Mouse (Mus musculus) right cerebral cortex, postnatal 4 days (tissue): Measurements from ENCODE around the gene Dnhd1.
A peak's percentile ranks its signal among the peaks of the same experiment; 100 is the strongest.
"Not testable (repeated sequence)": the region's sequence is repeated elsewhere in the genome, so short reads cannot be mapped to it uniquely, and the experiment has no call there.

Experiments
- DNase-seq: peaks from one replicate; pipeline ENCODE4 v3.0.0-alpha.2; 2022

The Dnhd1 gene

GRCm38 (mm10) chr7:105741978-105742377, 91.4 kb downstream of the Dnhd1 start:
- DNase-seq, result no peak

- DNase-seq, result not testable (repeated sequence)
Measured at GRCm38 (mm10) chr7:105742539-105743215, 92.0 kb downstream of the Dnhd1 start.

GRCm38 (mm10) chr7:105743246-105743925, 92.8 kb downstream of the Dnhd1 start:
- DNase-seq, result not testable (repeated sequence)

GRCm38 (mm10) chr7:105743926-105744590, 93.4 kb downstream of the Dnhd1 start, which contains the start of gene Taf10:
Gene Taf10, minus strand, starts transcription at chr7:105744361.
- DNase-seq, result peak; percentile 82

GRCm38 (mm10) chr7:105747776-105748175, 97.1 kb downstream of the Dnhd1 start:
- DNase-seq, result no peak

GRCm38 (mm10) chr7:105751491-105752433, 101.1 kb downstream of the Dnhd1 start, which contains the start of gene Tpp1:
Gene Tpp1, minus strand, starts transcription at chr7:105752235.
- DNase-seq, result peak; percentile 81

GRCm38 (mm10) chr7:105752716-105753115, 102.1 kb downstream of the Dnhd1 start:
- DNase-seq, result no peak

GRCm38 (mm10) chr7:105753281-105753680, 102.7 kb downstream of the Dnhd1 start:
- no peak for DNase-seq

GRCm38 (mm10) chr7:105761813-105762484, 111.3 kb downstream of the Dnhd1 start:
- no peak for DNase-seq

GRCm38 (mm10) chr7:105762517-105763270, 112.1 kb downstream of the Dnhd1 start:
- no peak for DNase-seq

GRCm38 (mm10) chr7:105764331-105764730, 113.7 kb downstream of the Dnhd1 start:
- DNase-seq, result no peak

- no peak for DNase-seq
Measured at GRCm38 (mm10) chr7:105767729-105768165, 117.1 kb downstream of the Dnhd1 start.

GRCm38 (mm10) chr7:105769959-105770358, 119.3 kb downstream of the Dnhd1 start:
- DNase-seq, result no peak
